ENCODE assay signal across 19 mouse cellular contexts in the genomic region with DNA sequence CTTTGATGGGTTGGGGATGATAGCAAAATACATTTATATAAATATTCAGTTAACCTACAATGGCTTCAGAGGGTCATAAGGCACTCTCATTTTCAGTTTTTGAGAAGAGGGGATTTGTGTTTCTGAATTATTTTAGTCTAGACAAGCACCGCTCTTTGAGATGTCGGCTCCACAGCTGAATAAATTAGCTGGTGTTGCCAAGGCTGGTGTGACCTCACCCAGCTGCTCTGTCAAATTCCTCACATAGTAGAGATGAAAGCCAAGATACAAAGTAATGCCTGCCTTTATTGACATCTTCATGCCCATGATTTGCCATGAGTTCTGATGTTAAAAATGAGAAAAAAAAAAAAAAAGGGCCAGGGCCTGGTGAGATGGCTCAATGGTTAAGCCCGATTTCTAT.
A peak's percentile ranks its signal among the peaks of the same experiment; 100 is the strongest.
DNase-seq lines count a peak whose midpoint lies in the region; ATAC-seq and TF ChIP-seq lines count a peak whose summit lies in the region.
"Had no signal": no experiment of that assay in that cellular context is flagged by ENCODE, and none has a peak within 500 bp of the region (broad histone marks: within the 10 kb centered on the region; RNA-seq: fewer than 3 reads in every experiment).

No protein-coding gene starts in this region.

- no peak overlapping the region for H3ac ChIP-seq in myocyte (ENCODE audit: control insufficient read depth, insufficient read length)

- peaks cover 47% of the 10 kb centered on the region for H3K36me3 ChIP-seq in forebrain, embryonic 13.5 days (ENCODE audit: poor library complexity, severe bottlenecking)
- H3K36me3 ChIP-seq in forebrain, embryonic 11.5 days (ENCODE audit: control insufficient read depth, insufficient read depth, low read length): peaks cover 14% of the 10 kb centered on the region
- peaks cover 34% of the 10 kb centered on the region for H3K36me3 ChIP-seq in forebrain, embryonic 15.5 days
- H3K36me3 ChIP-seq in forebrain, embryonic 10.5 days (replicated peaks): peaks cover 52% of the 10 kb centered on the region
- H3K36me3 ChIP-seq in myocyte (ENCODE audit: control insufficient read depth, insufficient read depth): peaks cover 8% of the 10 kb centered on the region

- ATAC-seq in forebrain, embryonic 13.5 days: 0 out of 2 replicates have a peak, but pooled peaks have one; percentile 62
- ATAC-seq in forebrain, embryonic 11.5 days (replicated peaks; ENCODE audit: low FRiP score): no peak
- no peak for ATAC-seq in forebrain, embryonic 15.5 days (replicated peaks)

- DNase-seq in forebrain, embryonic 11.5 days (ENCODE audit: low spot score): no peak
- no peak for DNase-seq in forebrain, embryonic 10.5 days (ENCODE audit: extremely low spot score, low spot score)
- DNase-seq in brain, embryonic 14.5 days (ENCODE audit: low read depth): peak; percentile 61
- no peak for DNase-seq in kidney, postnatal 25 days
- DNase-seq: adrenal gland, adult 2 months; adrenal gland, postnatal 10 days; adrenal gland, postnatal 25 days; cerebellum, adult 11-12 months; cerebellum, adult 2 months; cerebellum, adult 9-10 months; cerebellum, postnatal 10 days; cerebellum, postnatal 25 days; gastrocnemius, adult 2 months had no signal

- H3K4me3 ChIP-seq in forebrain, embryonic 13.5 days: no peak overlapping the region
- no peak overlapping the region for H3K4me3 ChIP-seq in forebrain, embryonic 11.5 days (ENCODE audit: low read depth, low read length)
- no peak overlapping the region for H3K4me3 ChIP-seq in forebrain, embryonic 15.5 days
- no peak overlapping the region for H3K4me3 ChIP-seq in forebrain, embryonic 10.5 days
- H3K4me3 ChIP-seq in myocyte: no peak overlapping the region
- H3K4me3 ChIP-seq: embryonic facial prominence, embryonic 12.5 days; embryonic facial prominence, embryonic 15.5 days; erythroblast, embryonic 14.5 days; gastrocnemius, adult 2 months had no signal

- no peaks in the 10 kb centered on the region for H3K27me3 ChIP-seq in forebrain, embryonic 13.5 days
- no peaks in the 10 kb centered on the region for H3K27me3 ChIP-seq in forebrain, embryonic 11.5 days (ENCODE audit: control insufficient read depth, insufficient read depth, low read length)
- no peaks in the 10 kb centered on the region for H3K27me3 ChIP-seq in forebrain, embryonic 15.5 days
- H3K27me3 ChIP-seq in forebrain, embryonic 10.5 days (ENCODE audit: poor library complexity, severe bottlenecking): no peaks in the 10 kb centered on the region
- H3K27me3 ChIP-seq in myocyte (ENCODE audit: control insufficient read depth, insufficient read depth, insufficient read length): no peaks in the 10 kb centered on the region
- H3K27me3 ChIP-seq: embryonic facial prominence, embryonic 12.5 days; embryonic facial prominence, embryonic 15.5 days had no signal

- no peaks in the 10 kb centered on the region for H3K79me2 ChIP-seq in myocyte (ENCODE audit: control insufficient read depth, insufficient read depth)

- H3K9me3 ChIP-seq in forebrain, embryonic 13.5 days (replicated peaks): 0 out of 2 replicates have a peak, but pooled peaks cover 4% of the 10 kb centered on the region
- H3K9me3 ChIP-seq in forebrain, embryonic 11.5 days (ENCODE audit: control insufficient read depth, low read length): no peaks in the 10 kb centered on the region
- H3K9me3 ChIP-seq in forebrain, embryonic 15.5 days: no peaks in the 10 kb centered on the region
- peaks cover 11% of the 10 kb centered on the region for H3K9me3 ChIP-seq in forebrain, embryonic 10.5 days
- H3K9me3 ChIP-seq: embryonic facial prominence, embryonic 12.5 days; embryonic facial prominence, embryonic 15.5 days had no signal

- TF ChIP-seq CTCF in brain, embryonic 14.5 days (IDR thresholded peaks at IDR 0.05; ENCODE audit: borderline replicate concordance, extremely low read depth, insufficient read depth, insufficient read length): no peak

- H3K4me2 ChIP-seq in forebrain, embryonic 13.5 days: no peak overlapping the region
- no peak overlapping the region for H3K4me2 ChIP-seq in forebrain, embryonic 11.5 days (ENCODE audit: low read depth, low read length, severe bottlenecking)
- no peak overlapping the region for H3K4me2 ChIP-seq in forebrain, embryonic 15.5 days (replicated peaks)
- H3K4me2 ChIP-seq in myocyte (ENCODE audit: low read depth): peak overlapping the region; percentile 12
- H3K4me2 ChIP-seq: embryonic facial prominence, embryonic 12.5 days; embryonic facial prominence, embryonic 15.5 days had no signal

- 80% methylated on average over 3 of the region's 3 CpGs for WGBS in forebrain, embryonic 13.5 days
- WGBS in forebrain, embryonic 11.5 days: 87% methylated on average over 3 of the region's 3 CpGs
- 70% methylated on average over 3 of the region's 3 CpGs for WGBS in forebrain, embryonic 15.5 days
- WGBS in forebrain, embryonic 10.5 days: 92% methylated on average over 3 of the region's 3 CpGs

- H3K27ac ChIP-seq in forebrain, embryonic 13.5 days: no peak overlapping the region; the same call in 1 of the 2 replicates
- no peak overlapping the region for H3K27ac ChIP-seq in forebrain, embryonic 11.5 days (ENCODE audit: low read depth, low read length)
- peak overlapping the region; percentile 50 for H3K27ac ChIP-seq in forebrain, embryonic 15.5 days (replicated peaks)
- H3K27ac ChIP-seq in forebrain, embryonic 10.5 days: no peak overlapping the region
- H3K27ac ChIP-seq: embryonic facial prominence, embryonic 12.5 days; embryonic facial prominence, embryonic 15.5 days; gastrocnemius, adult 2 months had no signal

- H3K4me1 ChIP-seq in forebrain, embryonic 13.5 days: no peaks in the 10 kb centered on the region
- no peaks in the 10 kb centered on the region for H3K4me1 ChIP-seq in forebrain, embryonic 11.5 days (replicated peaks; ENCODE audit: control insufficient read depth, insufficient read depth, low read length)
- H3K4me1 ChIP-seq in forebrain, embryonic 15.5 days: no peaks in the 10 kb centered on the region
- H3K4me1 ChIP-seq in forebrain, embryonic 10.5 days: no peaks in the 10 kb centered on the region
- H3K4me1 ChIP-seq: embryonic facial prominence, embryonic 12.5 days; embryonic facial prominence, embryonic 15.5 days had no signal

- H3K9ac ChIP-seq in forebrain, embryonic 13.5 days: no peak overlapping the region
- no peak overlapping the region for H3K9ac ChIP-seq in forebrain, embryonic 11.5 days (ENCODE audit: low read length)
- H3K9ac ChIP-seq in forebrain, embryonic 15.5 days (replicated peaks): no peak overlapping the region
- H3K9ac ChIP-seq: embryonic facial prominence, embryonic 12.5 days; embryonic facial prominence, embryonic 15.5 days had no signal

- no peak for TF ChIP-seq POLR2A in brain, embryonic 14.5 days (IDR thresholded peaks at IDR 0.05; ENCODE audit: borderline replicate concordance, extremely low read depth, insufficient read depth, insufficient read length, poor library complexity, severe bottlenecking)
- no peak for TF ChIP-seq POLR2A in myocyte (IDR thresholded peaks at IDR 0.05; ENCODE audit: insufficient read length, low read depth)

TF ChIP-seq in myocyte, 11 proteins besides CTCF, POLR2A, EP300 and RAD21:
- TF ChIP-seq MAX (IDR thresholded peaks at IDR 0.05; ENCODE audit: low read depth) (no peak), MYOG (IDR thresholded peaks at IDR 0.05; ENCODE audit: control insufficient read depth in 1 of 3, insufficient read depth in 1 of 3, insufficient read length in 2 of 3, low read depth in 2 of 3) (peak in 2 of 3 experiments; percentile 57 to 61), CEBPB (IDR thresholded peaks at IDR 0.05; ENCODE audit: insufficient read depth, poor library complexity, severe bottlenecking) (no peak), TCF12 (IDR thresholded peaks at IDR 0.05; ENCODE audit: insufficient read depth, poor library complexity, severe bottlenecking) (peak; percentile 45), MYOD1 (IDR thresholded peaks at IDR 0.05; ENCODE audit: control insufficient read depth in 1 of 3, insufficient read length in 2 of 3, low read depth in 2 of 3) (peak in 1 of 3 experiments; percentile 63)
